Mouse (Mus musculus): ENCODE data around the gene Ccdc190.

- TF ChIP-seq CTCF (IDR thresholded peaks at IDR 0.05; ENCODE audit: control insufficient read depth, insufficient read depth, insufficient replicate concordance, low read depth, low read length) (no peak), POLR2A (IDR thresholded peaks at IDR 0.05; ENCODE audit: control insufficient read depth, low read depth, low read length) (no peak)
Measured at GRCm38 (mm10) chr1:169900771-169901336, 27.6 kb upstream of the Ccdc190 start.

All from testis, adult 2 months (tissue).